ENCODE assay signal across 11 mouse cellular contexts in genomic region chrX:95738253-95738652, GRCm38 (mm10). TPM values are rescaled to one million over a fixed set of nuclear protein-coding genes. Genes with fewer than 3 reads are reported as not detected.
A peak's percentile ranks its signal among the peaks of the same experiment; 100 is the strongest.
DNase-seq lines count a peak whose midpoint lies in the region; ATAC-seq and TF ChIP-seq lines count a peak whose summit lies in the region.
"Had no signal": no experiment of that assay in that cellular context is flagged by ENCODE, and none has a peak within 500 bp of the region (broad histone marks: within the 10 kb centered on the region; RNA-seq: fewer than 3 reads in every experiment).

No protein-coding gene starts in this region.

- DNase-seq in cerebellum, postnatal 10 days: peak; percentile 29 to 39
- no peak for DNase-seq in cerebellum, adult 2 months
- peak; percentile 4 for DNase-seq in kidney, postnatal 0 days (ENCODE audit: low spot score)
- DNase-seq in kidney, adult 11 months: no peak
- DNase-seq in urinary bladder, postnatal 14 days (ENCODE audit: low spot score): peak; percentile 3
- no peak for DNase-seq in urinary bladder, postnatal 36 days (ENCODE audit: low spot score in 2 of 2)
- DNase-seq in thymus, postnatal 4 days: peak; percentile 41

- H3K9ac ChIP-seq in kidney, postnatal 0 days (ENCODE audit: low read depth, low read length): no peak overlapping the region
- H3K9ac ChIP-seq: hindbrain, embryonic 15.5 days; lung, embryonic 15.5 days had no signal

- H3K36me3 ChIP-seq in kidney, postnatal 0 days (ENCODE audit: insufficient read depth, low read length): no peaks in the 10 kb centered on the region
- H3K36me3 ChIP-seq: forebrain, embryonic 10.5 days; hindbrain, embryonic 15.5 days; lung, embryonic 15.5 days had no signal

- no peak for TF ChIP-seq CTCF in cerebellum, adult 2 months (IDR thresholded peaks at IDR 0.05; ENCODE audit: borderline replicate concordance, insufficient read depth, low read depth, low read length)
- peak; percentile 50 for TF ChIP-seq CTCF in kidney, postnatal 0 days (IDR thresholded peaks at IDR 0.05; ENCODE audit: low read depth)

- TF ChIP-seq POLR2A in cerebellum, adult 2 months (IDR thresholded peaks at IDR 0.05; ENCODE audit: borderline replicate concordance, insufficient read depth, low read length): no peak

- no peak overlapping the region for H3K4me2 ChIP-seq in kidney, postnatal 0 days (ENCODE audit: low read length)
- H3K4me2 ChIP-seq: hindbrain, embryonic 15.5 days; lung, embryonic 15.5 days had no signal

- H3K27me3 ChIP-seq in cerebellum, adult 2 months (ENCODE audit: control insufficient read depth, insufficient read depth, low read length): no peaks in the 10 kb centered on the region
- H3K27me3 ChIP-seq in kidney, postnatal 0 days (ENCODE audit: insufficient read depth, low read length): no peaks in the 10 kb centered on the region
- H3K27me3 ChIP-seq: hindbrain, embryonic 15.5 days; lung, embryonic 15.5 days had no signal

- no peaks in the 10 kb centered on the region for H3K4me1 ChIP-seq in cerebellum, adult 2 months (ENCODE audit: control insufficient read depth, insufficient read depth, low read length)
- no peaks in the 10 kb centered on the region for H3K4me1 ChIP-seq in kidney, postnatal 0 days (replicated peaks; ENCODE audit: insufficient read depth, low read length)
- H3K4me1 ChIP-seq: forebrain, embryonic 10.5 days; hindbrain, embryonic 15.5 days; lung, embryonic 15.5 days had no signal

- H3K27ac ChIP-seq in cerebellum, adult 2 months (ENCODE audit: insufficient read depth, low read length): no peak overlapping the region
- H3K27ac ChIP-seq in kidney, postnatal 0 days: no peak overlapping the region
- H3K27ac ChIP-seq: forebrain, embryonic 10.5 days; hindbrain, embryonic 15.5 days; lung, embryonic 15.5 days had no signal

- no peak for ATAC-seq in kidney, postnatal 0 days (replicated peaks; ENCODE audit: low FRiP score, low read depth)
- ATAC-seq in megakaryocyte-erythroid progenitor cell, adult 5-6 weeks (replicated peaks; ENCODE audit: low FRiP score, low TSS enrichment, poor library complexity, severe bottlenecking): no peak

- WGBS in cerebellum, adult 2 months: 43% methylated on average over 2 of the region's 2 CpGs
- WGBS in kidney, postnatal 0 days: 38% methylated on average over 2 of the region's 2 CpGs

- H3K9me3 ChIP-seq in kidney, postnatal 0 days (replicated peaks; ENCODE audit: low read length): no peaks in the 10 kb centered on the region
- H3K9me3 ChIP-seq: forebrain, embryonic 10.5 days; hindbrain, embryonic 15.5 days; lung, embryonic 15.5 days had no signal

- H3K4me3 ChIP-seq in cerebellum, adult 2 months (replicated peaks; ENCODE audit: insufficient read depth, low read depth, low read length): no peak overlapping the region
- H3K4me3 ChIP-seq in kidney, postnatal 0 days (replicated peaks; ENCODE audit: low read depth, low read length): no peak overlapping the region
- H3K4me3 ChIP-seq: forebrain, embryonic 10.5 days; hindbrain, embryonic 15.5 days; lung, embryonic 15.5 days had no signal

RNA-seq across cellular contexts. Expression of gene Zc3h12b, which starts 26.8 kb away (rescaled TPM):
- polyA plus RNA-seq in cerebellum, adult 2 months (2012; rRNA removed): 7.6 and 7.7 TPM in 2 replicates
- polyA plus RNA-seq in kidney, postnatal 0 days (2015; fragmentation: Nextera tagmentation; extraction: Ambion mirVana): 1.6 and 1.7 TPM in 2 replicates
- 0.35 and 1.4 TPM in 2 replicates for total RNA-seq in megakaryocyte-erythroid progenitor cell, adult 5-6 weeks (2014; fragmentation: Nextera tagmentation)
- total RNA-seq in megakaryocyte-erythroid progenitor cell, adult 5-6 weeks (2017): 0.28 and 0.80 TPM in 2 replicates

Comparison
In these comparisons a context has a peak if more than half of its experiments do, and no peak if none do; other contexts are left out.
1. DNase-seq: peak in cerebellum, postnatal 10 days (2 of 2), kidney, postnatal 0 days (single experiment), urinary bladder, postnatal 14 days (single experiment) and thymus, postnatal 4 days (single experiment); none in cerebellum, adult 2 months (0 of 2), kidney, adult 11 months (single experiment) and urinary bladder, postnatal 36 days (0 of 2).